Mouse (Mus musculus): ENCODE data around the gene Ptprcap.

Gene Ptprcap

GRCm38 (mm10) chr19:4147782-4148490 is 5.5 kb upstream of the Ptprcap start:
- DNase-seq (ENCODE audit: low spot score in 2 of 2), result no peak

- DNase-seq (ENCODE audit: low spot score in 2 of 2), result peak; percentile 97 to 99
Measured at GRCm38 (mm10) chr19:4148491-4148806, 5.0 kb upstream of the Ptprcap start, which contains the start of gene Coro1b. TSS of gene Coro1b (plus strand) at chr19:4148619.

GRCm38 (mm10) chr19:4148819-4149218 is 4.6 kb upstream of the Ptprcap start:
- DNase-seq (ENCODE audit: low spot score in 2 of 2), result no peak

- DNase-seq (ENCODE audit: low spot score in 2 of 2), result no peak
Measured at GRCm38 (mm10) chr19:4149283-4149682, 4.1 kb upstream of the Ptprcap start.

- DNase-seq (ENCODE audit: low spot score in 2 of 2), result no peak
Measured at GRCm38 (mm10) chr19:4149764-4150461, 3.5 kb upstream of the Ptprcap start.

- DNase-seq (ENCODE audit: low spot score in 2 of 2), result no peak
Measured at GRCm38 (mm10) chr19:4150567-4151487, 2.6 kb upstream of the Ptprcap start.

GRCm38 (mm10) chr19:4151488-4151860 is 1.9 kb upstream of the Ptprcap start:
- no peak for DNase-seq (ENCODE audit: low spot score in 2 of 2)

- DNase-seq (ENCODE audit: low spot score in 2 of 2), result no peak
Measured at GRCm38 (mm10) chr19:4151898-4152297, 1.5 kb upstream of the Ptprcap start.

GRCm38 (mm10) chr19:4152445-4153231 is 766 bp upstream of the Ptprcap start:
- no peak for DNase-seq (ENCODE audit: low spot score in 2 of 2)

- no peak for DNase-seq (ENCODE audit: low spot score in 2 of 2)
Measured at GRCm38 (mm10) chr19:4154437-4155222, 1.2 kb downstream of the Ptprcap start.

GRCm38 (mm10) chr19:4155223-4156072 is 2.0 kb downstream of the Ptprcap start:
- no peak for DNase-seq (ENCODE audit: low spot score in 2 of 2)

GRCm38 (mm10) chr19:4156073-4156579 is 2.7 kb downstream of the Ptprcap start:
- DNase-seq (ENCODE audit: low spot score in 2 of 2), result no peak

GRCm38 (mm10) chr19:4156771-4157170 is 3.4 kb downstream of the Ptprcap start:
- DNase-seq (ENCODE audit: low spot score in 2 of 2), result no peak

GRCm38 (mm10) chr19:4159049-4159448 is 5.6 kb downstream of the Ptprcap start:
- no peak for DNase-seq (ENCODE audit: low spot score in 2 of 2)

GRCm38 (mm10) chr19:4162646-4163542 is 9.5 kb downstream of the Ptprcap start, which contains the start of gene Rps6kb2:
TSS of gene Rps6kb2 (minus strand) at chr19:4163354.
- DNase-seq (ENCODE audit: low spot score in 2 of 2), result peak; percentile 92 to 97

- no peak for DNase-seq (ENCODE audit: low spot score in 2 of 2)
Measured at GRCm38 (mm10) chr19:4163543-4163887, 10.1 kb downstream of the Ptprcap start.

GRCm38 (mm10) chr19:4164100-4164499 is 10.7 kb downstream of the Ptprcap start:
- no peak for DNase-seq (ENCODE audit: low spot score in 2 of 2)

GRCm38 (mm10) chr19:4164721-4165120 is 11.3 kb downstream of the Ptprcap start:
- DNase-seq (ENCODE audit: low spot score in 2 of 2), result no peak

Data from urinary bladder, adult 18-20 months (tissue).